Mouse (Mus musculus): ENCODE measurements around the gene Dcpp1. TPM values are rescaled to one million over a fixed set of nuclear protein-coding genes. Genes with fewer than 3 reads are reported as not detected.
"Not testable (repeated sequence)": the region's sequence is repeated elsewhere in the genome, so short reads cannot be mapped to it uniquely, and the experiment has no call there.

Dcpp1 gene
- polyA plus RNA-seq (2012; rRNA removed): not detected in 2 replicates

DNA sequence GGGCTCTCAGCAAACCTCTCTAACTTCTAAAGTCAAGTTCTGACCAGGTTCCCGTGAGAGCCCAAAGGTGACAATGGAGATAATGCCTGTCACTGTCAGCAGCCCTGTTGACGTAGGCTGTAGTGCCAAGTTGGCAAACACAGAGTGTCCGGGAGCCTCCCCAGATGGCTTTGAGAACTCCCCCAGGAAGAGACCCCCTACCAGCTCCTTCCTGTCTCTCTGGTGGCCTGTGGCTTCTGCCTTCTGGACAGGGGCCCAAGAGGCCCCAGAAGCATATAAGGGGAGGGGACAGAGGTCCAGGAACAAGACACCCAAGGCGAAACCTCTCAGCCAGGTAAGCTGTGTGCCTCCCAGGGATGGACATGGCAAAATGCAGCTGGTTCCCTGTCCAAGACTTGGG, at the start of gene Dcpp1, which contains the start of gene Dcpp2:
TSS of gene Dcpp1 (plus strand) at position 301 of the 400 bp plus-strand sequence.
TSS of gene Dcpp2 (plus strand) at position 305 of the 400 bp plus-strand sequence.
- not testable (repeated sequence) for H3K36me3 ChIP-seq (ENCODE audit: control insufficient read depth, insufficient read depth, low read length); H3K4me3 ChIP-seq (ENCODE audit: insufficient read depth, low read depth, low read length); H3K27me3 ChIP-seq (replicated peaks; ENCODE audit: control insufficient read depth, insufficient read depth, low read length); H3K4me1 ChIP-seq (ENCODE audit: control insufficient read depth, insufficient read depth, low read length); H3K27ac ChIP-seq (ENCODE audit: insufficient read depth, low read depth, low read length); DNase-seq
- WGBS: 70% methylated on average over 4 of the region's 4 CpGs

DNA sequence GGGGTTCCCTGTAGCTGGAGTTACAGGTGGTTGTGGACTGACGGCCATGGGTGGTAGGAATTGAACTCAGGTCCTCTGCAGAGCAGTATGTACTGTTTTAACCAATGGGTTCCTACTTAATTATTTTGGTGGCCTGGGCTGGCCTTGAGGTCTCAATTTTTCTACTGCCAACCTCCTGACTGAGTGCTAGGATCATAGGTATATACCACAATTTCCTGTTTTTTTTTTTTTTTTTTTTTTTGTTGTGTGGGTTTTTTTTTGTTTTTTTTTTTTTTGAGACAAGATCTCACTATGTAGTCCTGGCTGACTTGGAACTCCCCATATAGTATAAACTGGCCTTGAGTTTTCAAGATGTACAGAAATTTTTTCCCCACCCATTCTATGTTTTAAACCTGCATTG, 49.5 kb upstream of the Dcpp1 start:
- WGBS: 100% methylated on average over 1 of the region's 1 CpGs
- DNase-seq: no peak
- Histone ChIP-seq H3K4me3 (ENCODE audit: insufficient read depth, low read depth, low read length) (no peak overlapping the region), H3K4me1 (ENCODE audit: control insufficient read depth, insufficient read depth, low read length) (peaks cover 3% of the 10 kb centered on the region; the same call in 1 of the 2 replicates), H3K36me3 (ENCODE audit: control insufficient read depth, insufficient read depth, low read length) (no peaks in the 10 kb centered on the region), H3K27ac (ENCODE audit: insufficient read depth, low read depth, low read length) (no peak overlapping the region), H3K27me3 (replicated peaks; ENCODE audit: control insufficient read depth, insufficient read depth, low read length) (no peaks in the 10 kb centered on the region)
- no peak for TF ChIP-seq POLR2A (IDR thresholded peaks at IDR 0.05; ENCODE audit: low read depth, low read length)
- no peak for TF ChIP-seq CTCF (conservative IDR thresholded peaks at IDR 0.05; ENCODE audit: insufficient read depth, insufficient read length, low read depth, low read length)

DNA sequence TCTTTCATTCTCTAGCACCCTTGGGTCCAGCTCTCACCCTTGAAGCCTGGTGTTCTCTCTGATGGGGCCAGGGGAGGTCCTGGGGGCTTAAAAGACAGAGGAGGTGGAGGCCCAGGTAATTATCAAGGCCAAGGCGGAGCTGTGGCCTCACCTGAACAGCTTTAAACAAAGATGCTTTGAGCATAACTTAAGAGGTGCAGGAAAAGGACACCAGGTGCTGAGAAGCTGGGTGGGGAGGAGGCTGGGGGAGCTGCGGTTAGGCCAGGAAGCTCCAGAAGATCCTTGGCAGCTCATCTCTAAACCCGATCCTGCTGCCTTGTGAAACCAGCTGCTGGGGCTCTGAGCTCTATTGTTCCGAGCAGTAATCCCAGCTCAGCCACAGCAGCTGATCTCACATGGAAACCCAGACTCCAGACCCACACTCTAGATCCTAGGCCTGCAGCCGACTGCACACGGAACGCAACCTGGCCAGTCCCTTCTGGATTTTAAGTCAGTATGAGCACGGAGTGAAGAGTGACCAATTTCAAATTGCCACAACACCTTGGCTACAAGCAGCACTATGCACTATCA, 44.6 kb upstream of the Dcpp1 start, which contains the start of gene Prss33:
TSS of gene Prss33 (minus strand) at position 51 of the 570 bp plus-strand sequence.
- H3K4me1 ChIP-seq (ENCODE audit: control insufficient read depth, insufficient read depth, low read length): no peaks in the 10 kb centered on the region
- DNase-seq: no peak
- TF ChIP-seq CTCF (conservative IDR thresholded peaks at IDR 0.05; ENCODE audit: insufficient read depth, insufficient read length, low read depth, low read length): no peak
- TF ChIP-seq POLR2A (IDR thresholded peaks at IDR 0.05; ENCODE audit: low read depth, low read length): no peak
- H3K4me3 ChIP-seq (ENCODE audit: insufficient read depth, low read depth, low read length): no peak within 1 kb of the TSS
- H3K27ac ChIP-seq (ENCODE audit: insufficient read depth, low read depth, low read length): no peak within 1 kb of the TSS
- 85% methylated on average over 8 of the region's 8 CpGs for WGBS
- no peaks in the 10 kb centered on the region for H3K36me3 ChIP-seq (ENCODE audit: control insufficient read depth, insufficient read depth, low read length)
- H3K27me3 ChIP-seq (replicated peaks; ENCODE audit: control insufficient read depth, insufficient read depth, low read length): no peaks in the 10 kb centered on the region

DNA sequence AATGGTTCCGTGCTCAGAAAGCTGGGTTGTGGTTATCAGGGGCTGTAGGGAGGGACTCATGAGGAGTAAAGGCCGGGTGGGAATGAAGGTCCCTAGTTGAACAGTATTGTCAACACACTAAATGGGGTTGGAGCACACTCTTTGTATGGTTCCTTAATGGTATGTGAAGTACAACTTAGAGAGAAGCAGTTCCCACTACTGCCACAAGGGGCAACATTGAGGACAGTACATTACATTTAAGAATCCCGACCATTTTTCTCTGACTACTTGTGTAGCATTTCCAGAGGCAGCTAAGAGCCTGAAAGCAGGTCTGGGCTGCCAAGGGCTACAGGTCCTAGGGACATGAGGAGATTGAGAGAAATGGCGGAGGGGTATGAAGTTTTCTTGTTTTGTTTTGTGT, 39.5 kb upstream of the Dcpp1 start:
- 0 out of 2 replicates have a peak, but pooled peaks cover 2% of the 10 kb centered on the region for H3K27me3 ChIP-seq (replicated peaks; ENCODE audit: control insufficient read depth, insufficient read depth, low read length)
- H3K36me3 ChIP-seq (ENCODE audit: control insufficient read depth, insufficient read depth, low read length): no peaks in the 10 kb centered on the region
- WGBS: 35% methylated on average over 4 of the region's 4 CpGs
- DNase-seq: peak; percentile 72
- no peaks in the 10 kb centered on the region for H3K4me1 ChIP-seq (ENCODE audit: control insufficient read depth, insufficient read depth, low read length)
- TF ChIP-seq POLR2A (IDR thresholded peaks at IDR 0.05; ENCODE audit: low read depth, low read length) (no peak), CTCF (conservative IDR thresholded peaks at IDR 0.05; ENCODE audit: insufficient read depth, insufficient read length, low read depth, low read length) (peak; percentile 45)
- no peak overlapping the region for H3K27ac ChIP-seq (ENCODE audit: insufficient read depth, low read depth, low read length)
- no peak overlapping the region for H3K4me3 ChIP-seq (ENCODE audit: insufficient read depth, low read depth, low read length)

DNA sequence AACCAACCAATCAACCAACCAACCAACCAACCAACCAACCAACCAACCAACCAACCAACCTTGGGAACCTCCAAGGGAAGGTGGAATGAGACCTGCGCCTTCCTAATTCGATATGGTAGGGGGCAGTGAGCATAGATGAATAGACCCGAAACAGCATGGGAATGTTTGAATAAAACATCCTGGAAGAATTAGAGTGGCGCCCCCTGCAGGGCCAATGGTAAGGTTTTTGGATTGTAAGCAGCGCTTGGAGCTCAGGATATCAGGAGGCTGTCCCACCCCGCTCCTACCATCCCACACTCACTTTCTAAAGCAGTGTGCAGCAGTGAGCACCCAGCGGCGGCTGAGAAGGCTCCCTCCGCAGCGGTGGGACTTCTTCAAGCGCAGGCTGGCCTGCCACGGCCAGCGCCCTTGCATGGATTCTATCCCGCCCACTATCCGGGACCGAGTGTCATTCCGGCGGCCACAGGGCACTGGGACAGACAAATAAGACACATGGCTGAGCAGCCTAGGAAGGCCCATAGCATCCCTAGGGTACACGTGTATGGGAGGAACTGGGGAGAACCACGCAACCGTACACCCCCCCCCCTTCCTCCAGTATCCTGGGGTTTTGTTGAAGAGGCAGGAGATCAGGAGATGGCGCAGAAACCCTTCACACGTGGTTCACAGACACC, 37.4 kb upstream of the Dcpp1 start:
- Histone ChIP-seq H3K4me1 (ENCODE audit: control insufficient read depth, insufficient read depth, low read length) (no peaks in the 10 kb centered on the region), H3K27ac (ENCODE audit: insufficient read depth, low read depth, low read length) (no peak overlapping the region), H3K4me3 (ENCODE audit: insufficient read depth, low read depth, low read length) (no peak overlapping the region), H3K36me3 (ENCODE audit: control insufficient read depth, insufficient read depth, low read length) (no peaks in the 10 kb centered on the region), H3K27me3 (replicated peaks; ENCODE audit: control insufficient read depth, insufficient read depth, low read length) (0 out of 2 replicates have a peak, but pooled peaks cover 2% of the 10 kb centered on the region)
- DNase-seq: no peak
- WGBS: 56% methylated on average over 23 of the region's 23 CpGs
- 0 out of 2 replicates have a peak, but pooled peaks have one; percentile 14 for TF ChIP-seq CTCF (conservative IDR thresholded peaks at IDR 0.05; ENCODE audit: insufficient read depth, insufficient read length, low read depth, low read length)
- no peak for TF ChIP-seq POLR2A (IDR thresholded peaks at IDR 0.05; ENCODE audit: low read depth, low read length)

DNA sequence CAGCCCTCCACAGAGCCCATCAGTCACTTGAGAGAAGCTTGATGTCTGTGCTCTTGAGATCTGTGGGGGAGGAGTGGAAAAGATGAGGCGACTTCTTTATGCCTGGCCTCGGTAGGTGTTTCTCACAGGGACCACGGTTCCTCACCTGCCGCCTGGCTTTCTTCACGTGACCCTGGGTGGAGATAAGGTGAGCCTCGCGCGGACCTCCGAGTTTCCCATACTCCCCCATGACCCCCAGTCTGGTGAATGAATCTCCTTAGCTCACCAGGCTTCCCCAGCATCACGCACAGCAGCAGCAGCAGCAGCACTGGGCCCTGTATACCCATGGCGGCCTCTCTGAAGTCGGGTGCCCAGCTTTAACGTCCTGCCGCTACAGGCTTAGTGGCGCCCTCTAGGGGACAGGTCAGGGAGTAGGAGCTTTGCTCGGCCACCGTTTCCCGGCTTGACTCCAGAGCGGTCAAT, 36.8 kb upstream of the Dcpp1 start, which contains the start of the genes Prss32 and Prss41:
TSS of gene Prss32 (plus strand) at position 44 of the 462 bp plus-strand sequence.
TSS of gene Prss41 (minus strand) at position 361 of the 462 bp plus-strand sequence.
- no peak within 1 kb of the TSS for H3K4me3 ChIP-seq (ENCODE audit: insufficient read depth, low read depth, low read length)
- H3K27me3 ChIP-seq (replicated peaks; ENCODE audit: control insufficient read depth, insufficient read depth, low read length): 0 out of 2 replicates have a peak, but pooled peaks cover 2% of the 10 kb centered on the region
- TF ChIP-seq POLR2A (IDR thresholded peaks at IDR 0.05; ENCODE audit: low read depth, low read length) (no peak), CTCF (conservative IDR thresholded peaks at IDR 0.05; ENCODE audit: insufficient read depth, insufficient read length, low read depth, low read length) (peak; percentile 67)
- 16% methylated on average over 19 of the region's 19 CpGs for whole genome bisulfite sequencing
- H3K4me1 ChIP-seq (ENCODE audit: control insufficient read depth, insufficient read depth, low read length): no peaks in the 10 kb centered on the region
- DNase-seq: peak; percentile 55
- no peaks in the 10 kb centered on the region for H3K36me3 ChIP-seq (ENCODE audit: control insufficient read depth, insufficient read depth, low read length)
- H3K27ac ChIP-seq (ENCODE audit: insufficient read depth, low read depth, low read length): no peak within 1 kb of the TSS

DNA sequence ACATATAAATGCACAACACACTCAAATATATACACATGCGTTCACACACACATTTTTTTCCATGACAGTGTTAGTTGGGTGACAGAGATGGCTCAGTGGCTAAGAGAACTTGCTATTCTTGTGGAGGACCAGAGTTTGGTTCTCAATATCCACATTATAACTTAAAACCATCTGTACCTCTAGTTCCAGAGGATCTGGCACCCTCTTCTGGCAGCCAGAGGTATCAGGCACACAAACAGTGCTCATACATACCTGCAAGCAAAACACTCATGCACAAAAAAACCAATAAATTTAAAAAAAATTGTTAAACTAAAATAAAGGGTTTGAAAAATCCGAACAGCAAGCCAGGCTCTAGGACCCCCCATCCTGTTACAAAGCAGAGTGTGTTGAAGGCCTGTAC, 30.6 kb upstream of the Dcpp1 start:
- Histone ChIP-seq H3K27me3 (replicated peaks; ENCODE audit: control insufficient read depth, insufficient read depth, low read length) (no peaks in the 10 kb centered on the region), H3K4me1 (ENCODE audit: control insufficient read depth, insufficient read depth, low read length) (no peaks in the 10 kb centered on the region), H3K27ac (ENCODE audit: insufficient read depth, low read depth, low read length) (no peak overlapping the region), H3K36me3 (ENCODE audit: control insufficient read depth, insufficient read depth, low read length) (no peaks in the 10 kb centered on the region), H3K4me3 (ENCODE audit: insufficient read depth, low read depth, low read length) (no peak overlapping the region)
- no peak for TF ChIP-seq POLR2A (IDR thresholded peaks at IDR 0.05; ENCODE audit: low read depth, low read length)
- 0 out of 2 replicates have a peak, but pooled peaks have one; percentile 22 for TF ChIP-seq CTCF (conservative IDR thresholded peaks at IDR 0.05; ENCODE audit: insufficient read depth, insufficient read length, low read depth, low read length)
- WGBS: 70% methylated on average over 2 of the region's 2 CpGs
- no peak for DNase-seq

Measured in kidney, adult 2 months (tissue).